Mouse (Mus musculus) regulatory T cell (primary cell): ENCODE measurements around the gene Gm16223.

Experiments used
- in situ Hi-C: fragments of 300-600 bp; cut with MboI, MseI; formaldehyde crosslinking; loops from one replicate; pipeline ENCODE4 v1.15.1; 2025; ENCODE audit warnings: high pct_unique_total_duplicates

The Gm16223 gene

GRCm38 (mm10) chr5:42212353-42212752, 144.6 kb downstream of the Gm16223 start:
- in situ Hi-C loops: no loop called here

DNA sequence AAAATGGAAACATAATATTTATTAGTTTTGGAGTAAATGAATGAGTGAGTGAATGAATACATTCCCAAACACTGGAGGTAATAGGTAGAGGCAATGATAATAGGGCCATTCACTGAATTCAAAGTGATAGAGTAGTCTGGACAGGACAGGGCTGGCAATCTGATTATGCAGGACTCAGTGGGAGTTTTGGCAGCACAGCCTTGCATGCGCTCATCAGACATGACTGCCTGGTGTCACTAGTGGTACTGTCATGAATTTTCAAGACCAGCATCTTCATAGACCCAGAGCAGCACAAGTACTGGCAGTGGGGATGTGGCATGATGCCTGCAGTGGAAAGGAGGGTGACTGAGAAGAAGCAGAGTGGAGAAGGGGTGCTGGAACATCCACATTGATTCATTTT, 157.1 kb downstream of the Gm16223 start:
- in situ Hi-C loops: no loop called here

DNA sequence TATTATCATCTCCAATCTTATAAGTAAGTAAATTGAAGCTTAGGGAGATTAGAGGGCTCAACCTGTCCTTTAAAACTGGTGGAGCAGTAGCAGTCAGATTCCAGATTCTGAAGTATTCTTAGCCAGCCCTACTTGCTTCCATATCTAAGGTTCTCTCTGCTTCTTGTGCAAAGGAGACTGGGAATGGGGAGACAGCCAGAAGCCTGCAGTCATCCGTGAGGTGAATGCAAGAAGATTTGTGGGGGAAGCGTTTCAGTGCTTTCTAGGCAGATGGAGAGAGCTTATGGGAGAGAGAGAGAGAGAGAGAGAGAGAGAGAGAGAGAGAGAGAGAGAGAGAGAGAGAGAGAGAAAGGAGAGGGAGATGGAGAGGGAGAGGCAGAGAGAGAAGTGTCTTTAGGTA, 160.9 kb downstream of the Gm16223 start:
- in situ Hi-C loops: no loop called here

DNA sequence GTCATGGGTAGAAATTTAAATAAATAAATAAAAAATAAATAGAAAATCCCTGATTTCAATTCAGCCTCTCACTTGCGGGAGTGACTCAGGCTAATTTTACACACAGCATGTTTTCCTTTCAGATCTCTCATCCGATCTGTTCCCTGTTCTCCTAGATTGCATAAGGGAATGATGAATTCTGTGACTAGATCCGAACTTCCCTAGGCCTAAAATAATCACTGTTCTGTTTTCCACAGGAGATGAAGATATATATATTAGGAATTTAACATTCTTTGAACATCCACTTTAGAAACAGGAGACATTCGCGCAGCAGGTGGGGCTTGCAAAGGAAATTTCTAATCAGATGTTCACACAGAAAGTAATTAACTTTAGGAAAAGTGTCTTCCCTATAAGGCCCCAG, 171.5 kb downstream of the Gm16223 start:
- in situ Hi-C loops: no loop called here

- in situ Hi-C loops: no loop called here
Measured at GRCm38 (mm10) chr5:42239806-42240205, 172.0 kb downstream of the Gm16223 start.

- in situ Hi-C loops: no loop called here
Measured at GRCm38 (mm10) chr5:42250376-42250775, 182.6 kb downstream of the Gm16223 start.
